8 mouse cellular contexts compared by ENCODE assay signal in genomic region chr15:77929804-77930203, GRCm38 (mm10). TPM values are rescaled to one million over a fixed set of nuclear protein-coding genes. Genes with fewer than 3 reads are reported as not detected.
DNase-seq lines count a peak whose midpoint lies in the region; ATAC-seq and TF ChIP-seq lines count a peak whose summit lies in the region.

No protein-coding gene starts in this region.

- H3K9me3 ChIP-seq in embryonic facial prominence, embryonic 13.5 days, result no peaks in the 10 kb centered on the region
- H3K9me3 ChIP-seq in intestine, postnatal 0 days (ENCODE audit: control insufficient read depth), result no peaks in the 10 kb centered on the region
- H3K9me3 ChIP-seq in neural tube, embryonic 15.5 days (replicated peaks), result no peaks in the 10 kb centered on the region

- peak overlapping the region; percentile 75 for H3K9ac ChIP-seq in liver, adult 2 months (ENCODE audit: low read depth, low read length)
- peak overlapping the region; percentile 77 for H3K9ac ChIP-seq in embryonic facial prominence, embryonic 13.5 days
- H3K9ac ChIP-seq in intestine, postnatal 0 days (ENCODE audit: low read depth, low read length), result peak overlapping the region; percentile 59; the same call in 1 of the 2 replicates
- H3K9ac ChIP-seq in neural tube, embryonic 15.5 days (replicated peaks), result peak overlapping the region; percentile 68

- peaks cover 20% of the 10 kb centered on the region for H3K79me2 ChIP-seq in liver, adult 2 months (ENCODE audit: control insufficient read depth, insufficient read depth, low read length)

- H3K4me2 ChIP-seq in embryonic facial prominence, embryonic 13.5 days, result peak overlapping the region; percentile 84
- peak overlapping the region; percentile 81 for H3K4me2 ChIP-seq in intestine, postnatal 0 days (replicated peaks; ENCODE audit: low read depth)
- H3K4me2 ChIP-seq in neural tube, embryonic 15.5 days, result peak overlapping the region; percentile 85

- H3K36me3 ChIP-seq in liver, adult 2 months (ENCODE audit: control insufficient read depth, insufficient read depth, low read length), result peaks cover 9% of the 10 kb centered on the region; the same call in 1 of the 2 replicates
- H3K36me3 ChIP-seq in embryonic facial prominence, embryonic 13.5 days, result peaks cover 23% of the 10 kb centered on the region
- peaks cover 15% of the 10 kb centered on the region for H3K36me3 ChIP-seq in intestine, postnatal 0 days (ENCODE audit: control insufficient read depth, insufficient read depth)
- peaks cover 8% of the 10 kb centered on the region; the same call in 1 of the 2 replicates for H3K36me3 ChIP-seq in neural tube, embryonic 15.5 days

- peak; percentile 77 for DNase-seq in liver, adult 2 months (ENCODE audit: extremely low read depth, low read depth, low spot score)
- DNase-seq in liver (no peak), MN1 (ENCODE audit: low spot score) (no peak)
- no peak for DNase-seq in thymus, postnatal 14 days
- DNase-seq in urinary bladder, postnatal 25 days (ENCODE audit: low spot score), result no peak

- WGBS in liver, adult 2 months, result 23% methylated on average over 8 of the region's 8 CpGs
- 52% methylated on average over 8 of the region's 8 CpGs for WGBS in embryonic facial prominence, embryonic 13.5 days
- WGBS in intestine, postnatal 0 days, result 22% methylated on average over 8 of the region's 8 CpGs
- 50% methylated on average over 8 of the region's 8 CpGs for WGBS in neural tube, embryonic 15.5 days

- H3K4me1 ChIP-seq in liver, adult 2 months (ENCODE audit: control insufficient read depth, insufficient read depth, low read length), result peaks cover 27% of the 10 kb centered on the region
- H3K4me1 ChIP-seq in embryonic facial prominence, embryonic 13.5 days, result peaks cover 28% of the 10 kb centered on the region
- no peaks in the 10 kb centered on the region for H3K4me1 ChIP-seq in intestine, postnatal 0 days (replicated peaks; ENCODE audit: control insufficient read depth, insufficient read depth, low read length)
- peaks cover 39% of the 10 kb centered on the region for H3K4me1 ChIP-seq in neural tube, embryonic 15.5 days

- H3K27me3 ChIP-seq in liver, adult 2 months (ENCODE audit: control insufficient read depth, insufficient read depth, low read length), result no peaks in the 10 kb centered on the region
- H3K27me3 ChIP-seq in embryonic facial prominence, embryonic 13.5 days, result no peaks in the 10 kb centered on the region
- H3K27me3 ChIP-seq in intestine, postnatal 0 days (replicated peaks; ENCODE audit: control insufficient read depth, insufficient read depth, low read length), result no peaks in the 10 kb centered on the region
- H3K27me3 ChIP-seq in neural tube, embryonic 15.5 days (replicated peaks), result no peaks in the 10 kb centered on the region

- no peak for TF ChIP-seq POLR2A in liver, adult 2 months (IDR thresholded peaks at IDR 0.05; ENCODE audit: extremely low read depth, insufficient read depth, low read length)

- peak overlapping the region; percentile 95 for H3K27ac ChIP-seq in liver, adult 2 months (replicated peaks; ENCODE audit: insufficient read depth, low read depth, low read length)
- no peak overlapping the region for H3K27ac ChIP-seq in embryonic facial prominence, embryonic 13.5 days
- H3K27ac ChIP-seq in intestine, postnatal 0 days (ENCODE audit: low read depth, low read length), result peak overlapping the region; percentile 85
- peak overlapping the region; percentile 91; the same call in 1 of the 2 replicates for H3K27ac ChIP-seq in neural tube, embryonic 15.5 days (replicated peaks)

- peak overlapping the region; percentile 62 for H3K4me3 ChIP-seq in liver, adult 2 months (ENCODE audit: insufficient read depth, low read depth, low read length)
- H3K4me3 ChIP-seq in embryonic facial prominence, embryonic 13.5 days, result peak overlapping the region; percentile 81
- H3K4me3 ChIP-seq in intestine, postnatal 0 days (ENCODE audit: low read depth, low read length), result peak overlapping the region; percentile 69
- H3K4me3 ChIP-seq in neural tube, embryonic 15.5 days (replicated peaks), result peak overlapping the region; percentile 79

- TF ChIP-seq CTCF in liver, adult 2 months (IDR thresholded peaks at IDR 0.05; ENCODE audit: low read depth, low read length), result no peak
- no peak for TF ChIP-seq CTCF in intestine, postnatal 0 days (IDR thresholded peaks at IDR 0.05; ENCODE audit: low read depth)

- no peak for ATAC-seq in embryonic facial prominence, embryonic 13.5 days (ENCODE audit: insufficient number of reproducible peaks, insufficient read depth, low FRiP score, low TSS enrichment, low read depth)
- ATAC-seq in intestine, postnatal 0 days, result peak; percentile 12; the same call in 1 of the 2 replicates
- ATAC-seq in neural tube, embryonic 15.5 days (ENCODE audit: low FRiP score), result no peak

RNA-seq across cellular contexts. Expression of gene Txn2, which starts 1.0 kb away (rescaled TPM):
- 85.3 and 96.1 TPM in 2 replicates for total RNA-seq in liver, adult 2 months (2014; rRNA removed)
- polyA plus RNA-seq in liver, adult 2 months (2012; rRNA removed), result 441 and 448 TPM in 2 replicates
- polyA plus RNA-seq in embryonic facial prominence, embryonic 13.5 days (2015; fragmentation: Nextera tagmentation; extraction: Ambion mirVana), result 236 and 244 TPM in 2 replicates
- 165 and 173 TPM in 2 replicates for polyA plus RNA-seq in intestine, postnatal 0 days (2015; fragmentation: Nextera tagmentation; extraction: Ambion mirVana)
- polyA plus RNA-seq in neural tube, embryonic 15.5 days (2015; fragmentation: Nextera tagmentation; extraction: Ambion mirVana), result 193 and 217 TPM in 2 replicates

RNA-seq across cellular contexts. Expression of gene Foxred2, which starts 26.7 kb away (rescaled TPM):
- 0.13 and 0.18 TPM in 2 replicates for total RNA-seq in liver, adult 2 months (2014; rRNA removed)
- polyA plus RNA-seq in liver, adult 2 months (2012; rRNA removed), result 0.16 and 0.18 TPM in 2 replicates
- polyA plus RNA-seq in embryonic facial prominence, embryonic 13.5 days (2015; fragmentation: Nextera tagmentation; extraction: Ambion mirVana), result 7.7 and 7.9 TPM in 2 replicates
- polyA plus RNA-seq in intestine, postnatal 0 days (2015; fragmentation: Nextera tagmentation; extraction: Ambion mirVana), result 0.33 and 0.46 TPM in 2 replicates
- polyA plus RNA-seq in neural tube, embryonic 15.5 days (2015; fragmentation: Nextera tagmentation; extraction: Ambion mirVana), result 8.4 and 9.3 TPM in 2 replicates

RNA-seq across cellular contexts. Expression of gene Eif3d, which starts 40.8 kb away (rescaled TPM):
- 57.3 and 61.3 TPM in 2 replicates for total RNA-seq in liver, adult 2 months (2014; rRNA removed)
- 92.9 and 115 TPM in 2 replicates for polyA plus RNA-seq in liver, adult 2 months (2012; rRNA removed)
- polyA plus RNA-seq in embryonic facial prominence, embryonic 13.5 days (2015; fragmentation: Nextera tagmentation; extraction: Ambion mirVana), result 196 and 204 TPM in 2 replicates
- 59.5 and 67.4 TPM in 2 replicates for polyA plus RNA-seq in intestine, postnatal 0 days (2015; fragmentation: Nextera tagmentation; extraction: Ambion mirVana)
- polyA plus RNA-seq in neural tube, embryonic 15.5 days (2015; fragmentation: Nextera tagmentation; extraction: Ambion mirVana), result 156 and 166 TPM in 2 replicates
